Mouse (Mus musculus): ENCODE data around the gene Olfr487. TPM values are rescaled to one million over a fixed set of nuclear protein-coding genes. Genes with fewer than 3 reads are reported as not detected.
"Not testable (repeated sequence)": the region's sequence is repeated elsewhere in the genome, so short reads cannot be mapped to it uniquely, and the experiment has no call there.

The Olfr487 gene
- not detected for total RNA-seq (2021)
- long read RNA-seq, experiment 1, result 0 reads
- long read RNA-seq, experiment 2, result 0 reads

DNA sequence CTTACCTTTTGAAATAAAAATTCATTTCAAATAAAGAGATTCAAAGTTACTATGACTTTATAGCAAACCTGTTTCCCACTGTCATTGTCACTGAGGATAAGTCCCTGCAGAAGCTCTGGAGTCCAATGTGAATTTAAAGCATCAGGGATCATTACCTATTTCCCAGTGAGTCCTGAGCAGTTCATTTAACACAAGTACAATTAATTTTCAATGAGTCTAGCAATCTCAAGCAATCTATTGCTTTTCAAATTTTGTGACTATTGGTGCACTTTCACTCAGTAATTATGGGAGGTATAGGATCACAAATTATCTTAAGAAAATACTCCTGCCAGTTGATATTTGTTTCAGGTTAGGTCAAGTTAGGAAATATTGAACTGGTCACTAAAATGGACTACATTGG, at the start of gene Olfr487:
TSS of gene Olfr487 (minus strand) at position 101 of the 400 bp plus-strand sequence.
- not testable (repeated sequence) for DNase-seq (ENCODE audit: low spot score)

DNA sequence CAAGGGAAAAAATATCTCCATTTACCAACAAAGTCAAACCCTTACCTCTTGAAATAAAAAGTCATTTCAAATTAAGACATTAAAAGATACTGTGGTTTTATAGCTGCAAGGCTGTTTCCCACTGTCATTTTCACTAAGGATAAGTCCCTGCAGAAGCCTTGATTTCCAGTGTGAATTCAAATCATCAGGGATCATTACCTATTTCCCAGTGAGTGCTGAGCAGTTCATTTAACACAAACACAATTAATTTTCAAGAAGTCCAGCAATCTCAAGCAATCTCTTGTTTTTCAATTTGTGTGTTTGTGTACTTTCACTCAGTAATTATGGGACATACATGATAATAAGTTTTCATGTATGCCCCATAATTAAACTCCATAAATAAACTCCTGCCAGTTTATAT, 43.8 kb upstream of the Olfr487 start, which contains the start of gene Olfr488:
TSS of gene Olfr488 (minus strand) at position 101 of the 400 bp plus-strand sequence.
- DNase-seq (ENCODE audit: low spot score), result no peak

DNA sequence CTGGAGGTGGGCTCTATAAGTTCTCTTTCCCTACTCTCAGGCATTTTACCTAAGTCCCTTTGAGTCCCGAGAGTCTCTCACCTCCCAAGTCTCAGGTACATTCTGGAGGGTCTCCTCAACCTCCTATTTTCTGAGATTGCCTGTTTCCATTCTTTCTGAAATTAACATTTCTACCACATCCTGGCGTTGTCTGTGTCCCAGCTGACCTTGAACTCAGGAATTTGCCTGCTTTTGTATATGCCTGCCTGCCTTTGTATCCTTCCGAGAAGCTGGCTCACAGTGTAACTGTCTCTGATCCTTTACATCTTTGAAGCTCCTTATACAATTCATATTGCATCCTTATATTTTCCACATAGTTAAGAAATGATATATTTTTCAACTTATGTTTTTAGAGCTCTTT, 19.1 kb upstream of the Olfr487 start:
- no peak for DNase-seq (ENCODE audit: low spot score)

DNA sequence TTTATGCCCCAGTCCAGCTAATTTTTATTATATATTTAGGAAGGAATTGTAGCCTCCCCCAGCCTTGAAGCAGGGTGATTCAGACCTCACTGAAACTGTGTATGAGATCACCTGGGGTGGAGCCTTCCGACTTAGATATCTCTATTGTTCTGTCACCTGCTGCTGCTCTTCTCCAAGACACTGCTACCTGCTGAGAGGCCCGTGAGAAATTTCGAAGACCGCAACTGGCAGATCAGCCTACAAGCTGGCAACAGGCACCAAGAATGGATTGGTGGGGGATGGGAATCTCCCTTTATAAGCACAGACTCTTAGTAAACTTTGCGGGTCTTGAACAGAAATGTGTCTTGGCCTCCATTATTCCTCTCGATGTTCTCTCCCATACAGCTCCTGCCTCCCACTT, 17.5 kb downstream of the Olfr487 start:
- DNase-seq (ENCODE audit: low spot score), result no peak

DNA sequence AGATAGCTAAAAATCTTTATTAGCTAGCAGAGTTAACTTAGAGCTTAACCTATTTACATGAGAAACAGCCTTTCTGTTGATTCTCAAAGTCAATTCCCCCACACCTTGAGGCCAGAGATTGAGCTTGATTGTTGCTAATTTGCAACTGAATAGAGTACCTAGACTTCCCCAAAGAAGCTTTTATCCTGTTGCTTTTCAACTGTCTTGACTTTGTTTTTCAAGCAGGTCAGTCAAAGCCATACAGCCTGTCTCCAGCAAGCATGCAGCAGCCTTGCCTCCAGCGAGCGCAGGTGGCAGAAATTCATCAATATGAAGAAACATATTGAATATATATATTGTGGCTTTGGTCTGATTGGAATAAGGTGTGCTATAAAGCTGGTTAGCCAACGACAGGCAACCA, 18.1 kb downstream of the Olfr487 start:
- DNase-seq (ENCODE audit: low spot score), result not testable (repeated sequence)

DNA sequence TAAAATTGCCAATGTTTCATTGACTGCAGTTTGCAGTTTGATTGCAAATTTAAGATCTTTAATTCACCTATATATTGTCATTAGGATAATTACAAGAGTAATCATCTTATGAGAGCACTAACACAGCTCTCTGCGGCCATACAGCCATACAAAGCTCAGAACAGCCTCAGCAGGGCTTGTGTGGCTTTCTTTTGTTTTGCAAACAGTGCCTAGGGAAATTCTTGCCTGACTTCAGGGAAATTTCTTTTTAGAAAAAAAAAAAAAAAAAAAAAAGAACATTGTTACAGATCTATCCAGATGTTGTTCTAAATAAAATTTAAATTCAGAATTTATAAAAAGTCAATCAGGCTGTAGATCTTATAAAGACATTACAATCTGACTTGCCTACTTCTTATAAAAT, 21.7 kb downstream of the Olfr487 start:
- DNase-seq (ENCODE audit: low spot score), result not testable (repeated sequence)

DNA sequence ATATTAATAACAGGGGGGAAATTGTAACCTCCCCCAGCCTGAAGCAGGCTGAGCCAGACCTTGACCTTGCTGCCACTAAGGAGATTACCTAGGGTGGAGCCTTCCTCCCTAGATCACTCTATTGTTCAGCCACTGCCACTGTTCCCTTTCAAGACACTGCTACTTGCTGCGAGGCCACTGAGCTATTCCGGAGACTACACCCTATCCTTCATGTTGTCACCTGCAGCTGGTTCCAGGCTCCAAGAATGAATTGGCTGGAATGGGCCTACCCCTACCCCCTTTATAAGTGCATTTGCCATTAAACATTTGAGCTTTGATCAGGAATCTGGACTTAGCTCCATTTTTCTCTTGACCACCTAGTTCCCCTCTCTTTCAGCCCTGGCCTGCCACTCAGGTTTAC, 23.2 kb downstream of the Olfr487 start:
- DNase-seq (ENCODE audit: low spot score), result not testable (repeated sequence)

DNA sequence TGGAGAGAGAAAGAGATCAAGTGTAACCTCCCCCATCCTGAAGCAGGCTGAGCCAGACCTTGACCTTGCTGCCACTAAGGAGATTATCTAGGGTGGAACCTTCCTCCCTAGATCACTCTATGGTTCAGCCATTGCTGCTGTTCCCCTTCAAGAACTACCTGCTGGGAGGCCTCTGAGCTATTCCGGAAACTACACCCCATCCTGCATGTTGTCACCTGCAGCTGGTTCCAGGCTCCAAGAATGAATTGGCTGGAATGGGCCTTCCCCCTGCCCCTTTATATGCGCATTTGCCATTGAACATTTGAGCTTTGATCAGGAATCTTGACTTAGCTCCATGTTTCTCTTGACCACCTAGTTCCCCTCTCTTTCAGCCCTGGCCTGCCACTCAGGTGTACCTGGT, 29.2 kb downstream of the Olfr487 start:
- not testable (repeated sequence) for DNase-seq (ENCODE audit: low spot score)

DNA sequence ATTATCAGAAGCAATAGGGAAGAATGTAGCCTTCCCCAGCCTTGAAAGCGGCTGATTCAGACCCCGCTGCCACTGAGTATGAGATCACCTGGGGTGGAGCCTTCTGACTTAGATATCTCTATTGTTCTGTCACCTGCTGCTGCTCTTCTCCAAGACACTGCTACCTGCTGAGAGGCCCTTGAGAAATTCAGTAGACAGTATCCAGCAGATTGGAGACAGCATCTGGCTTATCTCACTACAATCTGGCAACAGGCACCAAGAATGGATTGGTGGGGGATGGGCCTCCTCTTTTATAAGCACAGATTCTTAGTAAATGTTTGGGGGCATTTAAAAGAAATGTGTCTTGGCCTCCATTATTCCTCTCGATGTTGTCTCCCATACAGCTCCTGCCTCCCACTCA, 30.0 kb downstream of the Olfr487 start:
- not testable (repeated sequence) for DNase-seq (ENCODE audit: low spot score)

DNA sequence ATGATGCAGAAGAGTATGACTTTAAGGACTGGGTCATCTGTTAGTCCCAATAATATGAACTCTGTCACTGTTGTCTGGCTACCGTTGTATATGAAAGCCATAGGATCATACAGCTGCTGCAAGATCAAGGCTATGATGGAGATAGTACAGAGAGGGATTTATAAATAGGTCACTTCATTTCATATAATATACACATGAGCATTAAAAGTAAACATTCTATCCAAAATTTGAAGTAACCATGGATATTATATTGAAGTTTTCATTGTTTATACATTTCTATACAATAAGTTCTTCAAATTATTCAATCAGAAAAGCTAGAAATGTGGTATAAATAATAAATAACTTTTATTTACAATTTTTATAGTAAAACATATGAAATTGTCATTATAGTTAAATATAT, 41.8 kb downstream of the Olfr487 start, which contains the start of gene Olfr486:
TSS of gene Olfr486 (minus strand) at position 101 of the 400 bp plus-strand sequence.
- DNase-seq (ENCODE audit: low spot score), result not testable (repeated sequence)

DNA sequence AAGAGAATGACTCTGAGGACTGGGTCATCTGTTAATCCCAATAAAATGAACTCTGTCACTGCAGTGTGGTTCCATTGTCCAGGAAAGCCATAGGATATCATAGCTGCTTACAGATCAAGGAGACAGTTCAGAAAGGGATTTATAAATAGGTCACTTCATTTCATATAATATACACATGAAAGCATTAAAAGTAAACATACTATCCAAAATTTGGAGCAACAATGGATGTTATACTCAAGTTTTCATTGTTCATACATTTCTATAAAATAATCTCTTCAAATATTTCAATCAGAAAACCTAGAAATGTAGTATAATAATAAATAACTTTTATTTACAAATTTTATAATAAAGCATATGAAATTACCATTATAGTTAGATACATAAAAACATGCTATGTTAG, 54.7 kb downstream of the Olfr487 start, which contains the start of gene Olfr485:
TSS of gene Olfr485 (minus strand) at position 101 of the 400 bp plus-strand sequence.
- no peak for DNase-seq (ENCODE audit: low spot score)

Other genes starting within 250 kb of the Olfr487 start
- not detected for gene Olfr476, start 249.8 kb downstream of the Olfr487 start, total RNA-seq (2021)
- not detected for gene Olfr477, start 227.9 kb downstream of the Olfr487 start, total RNA-seq (2021)
- not detected for gene Olfr478, start 180.6 kb downstream of the Olfr487 start, total RNA-seq (2021)
- not detected for gene Olfr479, start 163.9 kb downstream of the Olfr487 start, total RNA-seq (2021)
- gene Olfr480, start 147.3 kb downstream of the Olfr487 start, total RNA-seq (2021), result not detected
- gene Olfr481, start 134.8 kb downstream of the Olfr487 start, total RNA-seq (2021), result not detected
- under 1 TPM; 0.85 to 0.94 TPM for gene Olfr482, start 117.0 kb downstream of the Olfr487 start, total RNA-seq (2021)
- gene Olfr483, start 113.8 kb downstream of the Olfr487 start, total RNA-seq (2021), result not detected
- gene Olfr484, start 87.2 kb downstream of the Olfr487 start, total RNA-seq (2021), result not detected
- not detected for gene Olfr485, start 54.8 kb downstream of the Olfr487 start, total RNA-seq (2021)
- gene Olfr486, start 41.9 kb downstream of the Olfr487 start, total RNA-seq (2021), result not detected
- gene Olfr488, start 43.7 kb upstream of the Olfr487 start, total RNA-seq (2021), result not detected
- not detected for gene Olfr490, start 74.3 kb upstream of the Olfr487 start, total RNA-seq (2021)
- not detected for gene Olfr491, start 98.8 kb upstream of the Olfr487 start, total RNA-seq (2021)
- gene Olfr492, start 109.0 kb upstream of the Olfr487 start, total RNA-seq (2021), result not detected
- gene Olfr493, start 132.3 kb upstream of the Olfr487 start, total RNA-seq (2021), result not detected
- not detected for gene Olfr494, start 150.7 kb upstream of the Olfr487 start, total RNA-seq (2021)
- gene Olfr495, start 178.5 kb upstream of the Olfr487 start, total RNA-seq (2021), result not detected
- gene Olfr497, start 205.8 kb upstream of the Olfr487 start, total RNA-seq (2021), result not detected

Measured in gastrocnemius, adult 18-20 months (tissue).